Mouse (Mus musculus) thymus, adult 2 months (tissue): ENCODE measurements around the gene Cd79a.

ENCODE experiments used
- CTCF ChIP-seq: fragments of 200-500 bp; IDR thresholded peaks from 2 replicates; pipeline ENCODE4 v1.5.1; 2012; ENCODE audit warnings: mild to moderate bottlenecking, control low read depth, low read length, moderate library complexity, borderline replicate concordance; ENCODE audit not compliant: control insufficient read depth, poor library complexity, insufficient read depth; ENCODE audit errors: extremely low read depth
- POLR2A ChIP-seq: fragments of 200-500 bp; IDR thresholded peaks from 2 replicates; pipeline ENCODE4 v1.6.1; 2012; ENCODE audit warnings: mild to moderate bottlenecking, low read length, control low read depth, moderate library complexity; ENCODE audit not compliant: control insufficient read depth, poor library complexity, insufficient read depth; ENCODE audit errors: extremely low read depth

GRCm38 (mm10) chr7:24903444-24903825, 6.3 kb downstream of the Cd79a start:
- TF ChIP-seq POLR2A: no peak
- no peak for TF ChIP-seq CTCF
